Mouse (Mus musculus) kidney, embryonic 16.5 days (tissue): ENCODE data around the gene Col4a4. TPM values are rescaled to one million over a fixed set of nuclear protein-coding genes. Genes with fewer than 3 reads are reported as not detected.

Experiments used
- ATAC-seq: fragments of 200-750 bp; cut with Nextera tagmentation; 2 replicates; pipeline ENCODE4 v1.8.0; 2017; ENCODE audit warnings: moderate TSS enrichment; ENCODE audit not compliant: low FRiP score, low TSS enrichment
- H3K27ac ChIP-seq: fragments of 300-500 bp; sonication (generic); 2 replicates; pipeline ENCODE4 v1.5.1; 2014; ENCODE audit warnings: low read length
- H3K27me3 ChIP-seq: fragments of 300-500 bp; sonication (generic); 2 replicates; pipeline ENCODE4 v1.6.1; 2014; ENCODE audit warnings: low read length, control low read depth, mixed read lengths; ENCODE audit not compliant: insufficient read depth
- H3K36me3 ChIP-seq: fragments of 300-500 bp; sonication (generic); 2 replicates; pipeline ENCODE4 v1.6.1; 2014; ENCODE audit warnings: low read length, control low read depth, mixed read lengths; ENCODE audit not compliant: insufficient read depth
- H3K4me1 ChIP-seq: fragments of 300-500 bp; sonication (generic); 2 replicates; pipeline ENCODE4 v1.6.1; 2014; ENCODE audit warnings: low read length, control low read depth, mixed read lengths; ENCODE audit not compliant: insufficient read depth
- H3K4me2 ChIP-seq: fragments of 300-500 bp; sonication (generic); replicated peaks from 2 replicates; pipeline ENCODE4 v1.6.1; 2014; ENCODE audit warnings: low read depth, low read length
- H3K4me3 ChIP-seq: fragments of 300-500 bp; sonication (generic); 2 replicates; pipeline ENCODE4 v1.5.1; 2014; ENCODE audit warnings: mild to moderate bottlenecking, low read length
- H3K9ac ChIP-seq: fragments of 300-500 bp; sonication (generic); replicated peaks from 2 replicates; pipeline ENCODE4 v1.6.1; 2014; ENCODE audit warnings: low read length
- H3K9me3 ChIP-seq: fragments of 300-500 bp; sonication (generic); 2 replicates; pipeline ENCODE4 v1.6.1; 2016; ENCODE audit warnings: low read length, control low read depth
- WGBS: fragments of 180-500 bp; shearing (Covaris S2); extraction: QIAGEN DNeasy Blood & Tissue Kit; methylation state at CpG from one replicate; pipeline ENCODE4 v1.1.7; 2014; 5-methylcytosine and 5-hydroxymethylcytosine counted together
- polyA plus RNA-seq: library from polyadenylated mRNA; unstranded; fragments of >200 nt; fragmentation: Nextera tagmentation; extraction: Ambion mirVana; gene quantifications from 2 replicates; pipeline ENCODE4 v1.2.1, GENCODE M21; 2015

Col4a4 gene
- polyA plus RNA-seq, 1 experiment from 2014 or later: 4.9 TPM

DNA sequence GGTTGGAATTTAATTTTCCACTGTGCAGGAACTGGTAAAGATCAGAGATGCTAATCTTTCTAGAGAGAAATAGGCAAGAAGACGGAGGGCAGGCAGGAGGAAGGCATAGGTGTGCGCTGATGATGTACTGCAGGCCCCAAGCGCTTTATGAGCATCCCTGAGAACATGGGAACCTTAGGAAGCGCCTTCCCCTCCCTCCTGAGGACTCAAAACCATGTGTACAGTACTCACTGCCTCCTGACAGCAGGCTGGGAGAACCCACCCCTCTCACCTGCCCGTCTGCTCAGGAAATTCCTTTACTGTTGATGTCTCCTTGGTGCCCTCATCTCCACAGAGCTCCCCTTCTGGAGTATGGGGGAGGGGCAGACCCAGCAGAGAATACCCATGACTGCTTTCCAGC lies 175.1 kb downstream of the Col4a4 start:
- ATAC-seq: no peak
- WGBS: 77% methylated on average over 5 of the region's 5 CpGs
- H3K27me3 ChIP-seq: no peaks in the 10 kb centered on the region
- H3K4me1 ChIP-seq: peaks cover 7% of the 10 kb centered on the region; the same call in 1 of the 2 replicates
- H3K9ac ChIP-seq: no peak overlapping the region
- H3K4me2 ChIP-seq: no peak overlapping the region
- H3K9me3 ChIP-seq: no peaks in the 10 kb centered on the region
- no peak overlapping the region for H3K4me3 ChIP-seq
- H3K27ac ChIP-seq: no peak overlapping the region
- no peaks in the 10 kb centered on the region for H3K36me3 ChIP-seq

DNA sequence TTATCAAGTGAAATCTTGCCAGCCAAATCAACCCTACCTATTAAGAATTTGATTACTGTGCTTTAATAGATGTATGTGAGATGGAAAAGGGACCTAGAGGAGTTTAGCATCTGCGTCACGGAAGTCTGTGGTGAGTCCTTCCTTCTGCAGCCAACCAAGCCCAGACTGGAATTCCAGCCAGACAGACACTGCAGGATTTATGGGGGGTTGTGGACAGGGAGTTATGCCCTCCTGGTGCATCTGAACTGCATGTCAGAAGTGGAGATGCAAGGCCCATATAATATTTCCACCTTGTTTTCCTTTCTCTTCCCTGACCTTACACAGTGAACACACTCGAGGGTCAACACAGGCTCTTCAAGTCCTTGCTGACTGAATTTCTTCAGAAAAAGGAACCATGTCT lies 176.1 kb downstream of the Col4a4 start:
- peak; percentile 46; the same call in 1 of the 2 replicates for ATAC-seq
- no peak overlapping the region for H3K4me2 ChIP-seq
- peaks cover 7% of the 10 kb centered on the region; the same call in 1 of the 2 replicates for H3K4me1 ChIP-seq
- H3K36me3 ChIP-seq: no peaks in the 10 kb centered on the region
- H3K9me3 ChIP-seq: no peaks in the 10 kb centered on the region
- H3K9ac ChIP-seq: no peak overlapping the region
- no peaks in the 10 kb centered on the region for H3K27me3 ChIP-seq
- no peak overlapping the region for H3K4me3 ChIP-seq
- peak overlapping the region; percentile 29; the same call in 1 of the 2 replicates for H3K27ac ChIP-seq
- WGBS: 41% methylated on average over 3 of the region's 3 CpGs

DNA sequence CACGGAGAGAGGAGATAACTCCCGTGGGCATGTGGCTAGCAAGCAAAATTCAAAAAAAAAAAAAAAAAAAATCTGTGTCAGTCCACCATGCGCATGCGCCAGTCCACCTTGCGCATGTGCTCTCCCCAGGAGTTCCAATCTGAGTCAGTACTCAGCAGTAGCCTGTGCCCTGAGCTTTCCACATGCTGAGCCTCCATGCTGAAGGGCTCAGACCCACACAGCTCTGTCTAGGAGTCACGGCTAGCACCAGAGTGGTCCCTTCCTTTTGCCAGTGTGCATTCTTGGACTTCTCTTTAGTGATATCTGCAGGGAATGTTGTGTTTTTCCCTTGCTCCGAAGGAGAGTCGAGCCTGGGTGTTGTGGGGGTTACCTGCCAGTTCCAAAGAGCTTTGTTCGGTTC lies 177.4 kb downstream of the Col4a4 start:
- no peak overlapping the region for H3K4me2 ChIP-seq
- no peak overlapping the region for H3K27ac ChIP-seq
- ATAC-seq: no peak
- 93% methylated on average over 9 of the region's 9 CpGs for WGBS
- no peak overlapping the region for H3K4me3 ChIP-seq
- no peaks in the 10 kb centered on the region for H3K36me3 ChIP-seq
- no peaks in the 10 kb centered on the region for H3K9me3 ChIP-seq
- peaks cover 7% of the 10 kb centered on the region; the same call in 1 of the 2 replicates for H3K4me1 ChIP-seq
- H3K9ac ChIP-seq: no peak overlapping the region
- H3K27me3 ChIP-seq: no peaks in the 10 kb centered on the region

DNA sequence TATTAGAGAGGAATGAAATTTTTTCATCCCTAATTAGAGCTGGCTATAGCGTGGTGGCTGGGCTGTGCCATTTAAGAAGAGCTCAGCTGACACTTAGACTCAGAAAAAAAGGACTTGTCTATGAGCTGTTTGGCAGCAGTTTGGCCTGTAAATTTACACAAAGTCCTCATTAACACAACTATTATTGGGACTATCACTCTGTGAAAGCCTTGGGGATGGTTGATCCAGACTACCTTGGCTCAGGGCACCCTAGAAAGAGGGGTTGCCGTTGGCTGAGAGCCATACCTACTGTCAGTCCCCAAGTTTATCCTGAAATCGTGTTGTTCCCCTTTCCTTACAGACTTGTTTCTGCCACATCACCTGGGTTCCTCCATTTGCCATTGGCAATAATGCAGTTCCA lies 178.9 kb downstream of the Col4a4 start:
- Histone ChIP-seq H3K27me3 (no peaks in the 10 kb centered on the region), H3K4me3 (no peak overlapping the region), H3K27ac (no peak overlapping the region), H3K9ac (no peak overlapping the region), H3K4me1 (peaks cover 7% of the 10 kb centered on the region; the same call in 1 of the 2 replicates), H3K36me3 (no peaks in the 10 kb centered on the region), H3K9me3 (no peaks in the 10 kb centered on the region), H3K4me2 (no peak overlapping the region)
- no peak for ATAC-seq
- 79% methylated on average over 3 of the region's 3 CpGs for WGBS

Other genes with a start within 250 kb of the Col4a4 start
- 4.1 and 4.8 TPM in 2 replicates for gene Col4a3, start 72 bp upstream of the Col4a4 start, polyA plus RNA-seq
- 217 and 253 TPM in 2 replicates for gene Mff, start 138.0 kb upstream of the Col4a4 start, polyA plus RNA-seq
- 1.1 and 1.7 TPM in 2 replicates for gene Tm4sf20, start 181.6 kb upstream of the Col4a4 start, polyA plus RNA-seq
- not detected in 2 replicates for gene Gm47791, start 184.4 kb upstream of the Col4a4 start, polyA plus RNA-seq